ENCODE assay signal across 13 mouse cellular contexts in the genomic region with DNA sequence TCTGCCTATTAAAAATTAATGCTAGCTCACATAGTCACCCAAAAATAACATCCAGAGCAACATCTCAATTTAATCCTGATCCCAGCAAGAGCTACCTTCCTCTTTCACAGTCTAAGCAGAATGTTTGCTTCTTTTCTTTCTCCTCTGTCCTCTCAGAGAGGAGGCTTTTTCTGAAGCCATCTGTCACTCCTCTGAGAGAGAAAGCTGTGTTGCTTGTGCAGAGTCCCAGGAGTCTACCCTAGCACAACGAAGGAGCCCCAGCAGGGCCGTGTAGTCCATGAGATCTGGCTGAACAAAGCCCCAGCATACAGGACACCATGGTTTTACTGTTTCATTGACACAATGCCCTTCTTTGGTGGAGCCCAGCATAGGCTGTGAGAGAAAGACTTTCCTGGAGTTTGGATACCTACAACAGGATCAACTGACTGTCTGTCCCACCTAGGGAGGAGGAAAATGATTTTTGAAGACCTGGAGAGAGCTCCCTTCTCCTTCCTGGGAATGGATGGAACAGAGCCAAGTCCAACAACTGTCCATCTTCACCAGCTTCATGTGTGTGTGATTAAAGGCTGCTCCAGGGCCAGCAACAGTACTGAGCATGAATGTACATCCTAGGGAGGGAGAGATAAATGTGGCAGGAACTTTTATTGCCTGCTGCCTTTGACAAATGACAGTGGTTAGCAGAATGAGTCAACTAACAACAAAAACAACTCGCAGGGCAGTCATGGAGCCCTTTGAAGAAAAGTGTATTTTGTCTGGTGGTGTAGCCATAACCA.
DNase-seq lines count a peak whose midpoint lies in the region; ATAC-seq lines count a peak whose summit lies in the region.
"Had no signal": no experiment of that assay in that cellular context is flagged by ENCODE, and none has a peak within 500 bp of the region (broad histone marks: within the 10 kb centered on the region; RNA-seq: fewer than 3 reads in every experiment).

No protein-coding gene starts in this region.

- H3K4me2 ChIP-seq in midbrain, embryonic 15.5 days = no peak overlapping the region
- H3K4me2 ChIP-seq in midbrain, embryonic 16.5 days (ENCODE audit: low read length) = no peak overlapping the region
- H3K4me2 ChIP-seq: limb, embryonic 15.5 days had no signal

- H3K27ac ChIP-seq in heart, embryonic 10.5 days = 0 out of 2 replicates have a peak overlapping the region, but pooled peaks have one; percentile 13
- H3K27ac ChIP-seq in midbrain, embryonic 10.5 days (replicated peaks) = peak overlapping the region; percentile 24
- no peak overlapping the region for H3K27ac ChIP-seq in midbrain, embryonic 15.5 days
- 0 out of 2 replicates have a peak overlapping the region, but pooled peaks have one; percentile 14 for H3K27ac ChIP-seq in midbrain, embryonic 16.5 days (ENCODE audit: low read length)
- H3K27ac ChIP-seq: left cerebral cortex, adult 2 months; limb, embryonic 15.5 days had no signal

- peaks cover 26% of the 10 kb centered on the region; the same call in 1 of the 2 replicates for H3K27me3 ChIP-seq in heart, embryonic 10.5 days (ENCODE audit: insufficient read depth, poor library complexity, severe bottlenecking)
- peaks cover 6% of the 10 kb centered on the region for H3K27me3 ChIP-seq in midbrain, embryonic 10.5 days (ENCODE audit: low read depth, poor library complexity, severe bottlenecking)
- H3K27me3 ChIP-seq in midbrain, embryonic 15.5 days (replicated peaks) = no peaks in the 10 kb centered on the region
- H3K27me3 ChIP-seq in midbrain, embryonic 16.5 days (ENCODE audit: control insufficient read depth, insufficient read depth, low read depth, low read length) = no peaks in the 10 kb centered on the region
- H3K27me3 ChIP-seq: CH12.LX; limb, embryonic 15.5 days had no signal

- DNase-seq in heart, embryonic 10.5 days (ENCODE audit: low spot score) = no peak
- DNase-seq in heart, postnatal 25 days (ENCODE audit: low spot score) = no peak
- no peak for DNase-seq in midbrain, embryonic 10.5 days (ENCODE audit: low spot score)
- DNase-seq in cerebellum, adult 9-11 months = peak; percentile 48
- DNase-seq in left cerebral cortex, postnatal 36 days (ENCODE audit: low spot score in 2 of 2) = no peak
- DNase-seq: heart, postnatal 10 days; kidney, adult 8-10 months had no signal

- H3K4me3 ChIP-seq in heart, embryonic 10.5 days = no peak overlapping the region
- no peak overlapping the region for H3K4me3 ChIP-seq in midbrain, embryonic 10.5 days
- H3K4me3 ChIP-seq in midbrain, embryonic 15.5 days = no peak overlapping the region
- no peak overlapping the region for H3K4me3 ChIP-seq in midbrain, embryonic 16.5 days (ENCODE audit: low read depth, low read length)
- H3K4me3 ChIP-seq: left cerebral cortex, adult 2 months; limb, embryonic 15.5 days had no signal

- no peak overlapping the region for H3K9ac ChIP-seq in midbrain, embryonic 15.5 days
- no peak overlapping the region for H3K9ac ChIP-seq in midbrain, embryonic 16.5 days (ENCODE audit: low read depth, low read length)
- H3K9ac ChIP-seq: limb, embryonic 15.5 days had no signal

- H3K9me3 ChIP-seq in heart, embryonic 10.5 days = no peaks in the 10 kb centered on the region
- no peaks in the 10 kb centered on the region for H3K9me3 ChIP-seq in midbrain, embryonic 10.5 days (replicated peaks)
- H3K9me3 ChIP-seq in midbrain, embryonic 15.5 days = no peaks in the 10 kb centered on the region
- no peaks in the 10 kb centered on the region for H3K9me3 ChIP-seq in midbrain, embryonic 16.5 days (replicated peaks; ENCODE audit: control insufficient read depth, low read length, poor library complexity, severe bottlenecking)
- H3K9me3 ChIP-seq: limb, embryonic 15.5 days had no signal

- no peaks in the 10 kb centered on the region for H3K36me3 ChIP-seq in heart, embryonic 10.5 days
- no peaks in the 10 kb centered on the region for H3K36me3 ChIP-seq in midbrain, embryonic 10.5 days
- no peaks in the 10 kb centered on the region for H3K36me3 ChIP-seq in midbrain, embryonic 15.5 days (replicated peaks)
- H3K36me3 ChIP-seq in midbrain, embryonic 16.5 days (ENCODE audit: control insufficient read depth, insufficient read depth, low read length) = no peaks in the 10 kb centered on the region
- H3K36me3 ChIP-seq: limb, embryonic 15.5 days had no signal

- H3K4me1 ChIP-seq in heart, embryonic 10.5 days = peaks cover 4% of the 10 kb centered on the region; the same call in 1 of the 2 replicates
- peaks cover 11% of the 10 kb centered on the region for H3K4me1 ChIP-seq in midbrain, embryonic 10.5 days
- H3K4me1 ChIP-seq in midbrain, embryonic 15.5 days = peaks cover 3% of the 10 kb centered on the region; the same call in 1 of the 2 replicates
- no peaks in the 10 kb centered on the region for H3K4me1 ChIP-seq in midbrain, embryonic 16.5 days (ENCODE audit: control insufficient read depth, insufficient read depth, low read length)
- H3K4me1 ChIP-seq: limb, embryonic 15.5 days had no signal

- WGBS in heart, embryonic 10.5 days = 60% methylated on average over 3 of the region's 3 CpGs
- 56% methylated on average over 3 of the region's 3 CpGs for WGBS in midbrain, embryonic 10.5 days
- 37% methylated on average over 3 of the region's 3 CpGs for WGBS in midbrain, embryonic 15.5 days
- WGBS in midbrain, embryonic 16.5 days = 37% methylated on average over 3 of the region's 3 CpGs

- ATAC-seq in midbrain, embryonic 15.5 days (replicated peaks) = no peak
- ATAC-seq in midbrain, embryonic 16.5 days = no peak
- ATAC-seq: lung, postnatal 0 days had no signal

- intact Hi-C loops in heart, postnatal 25 days (cut with DNase I) = no loop called here
- intact Hi-C loops in left cerebral cortex, postnatal 36 days (cut with DNase I) = no loop called here
